Mouse (Mus musculus): Measurements from ENCODE around the gene Mpc1. TPM values are rescaled to one million over a fixed set of nuclear protein-coding genes. Genes with fewer than 3 reads are reported as not detected.

Gene Mpc1
- polyA plus RNA-seq (2014; fragmentation: Illumina TruSeq; extraction: RNeasy Lipid Tissue Mini Kit (QIAGEN cat#74804); ENCODE audit: low read depth, low replicate concordance), result 488 TPM

GRCm38 (mm10) chr17:8282821-8283525 lies at the start of gene Mpc1:
TSS of gene Mpc1 (plus strand) at chr17:8282904.

DNA sequence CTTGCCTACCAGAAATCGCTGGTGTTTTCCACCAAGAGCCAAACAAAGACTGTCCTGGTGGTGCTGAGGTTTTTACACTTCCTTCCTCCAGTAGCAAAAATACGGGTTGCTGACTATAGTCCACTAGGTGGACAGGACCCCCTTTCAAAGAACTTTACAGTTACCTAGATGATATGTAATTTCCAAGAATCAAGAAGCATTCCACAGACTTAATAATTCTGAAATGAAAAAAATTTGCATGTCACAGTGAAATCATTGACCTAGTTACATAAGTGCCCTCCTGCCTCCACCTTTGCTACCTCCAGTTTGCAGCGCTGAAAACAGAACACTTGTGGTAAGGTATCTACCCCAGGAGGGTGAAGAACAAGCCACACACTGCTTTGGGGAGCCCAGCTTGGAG lies 47.0 kb upstream of the Mpc1 start, which contains the start of gene Ccr6:
Gene Ccr6, plus strand, starts transcription at position 301 of the 400 bp plus-strand sequence.

GRCm38 (mm10) chr17:8310838-8311614 lies 28.3 kb downstream of the Mpc1 start, which contains the start of gene Sft2d1:
TSS of gene Sft2d1 (plus strand) at chr17:8311102.

DNA sequence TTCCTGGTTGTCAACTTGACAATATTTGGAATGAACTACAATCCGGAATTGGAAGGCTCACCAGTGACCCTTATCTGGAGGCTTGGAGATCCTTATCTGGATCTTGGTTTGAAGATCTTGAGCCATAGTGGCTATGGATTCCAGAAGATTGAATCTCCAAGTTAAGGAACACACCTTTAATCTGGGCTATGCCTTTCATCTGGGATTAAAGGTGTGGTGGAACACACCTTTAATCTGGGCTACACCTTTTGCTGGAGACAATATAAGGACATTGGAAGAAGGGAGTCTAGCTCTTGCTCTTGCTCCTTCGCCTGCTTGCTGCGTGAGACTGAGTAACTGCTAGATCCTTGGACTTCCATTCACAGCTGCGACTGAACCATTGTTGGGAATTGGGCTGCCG lies 54.5 kb downstream of the Mpc1 start, which contains the start of gene Prr18:
Gene Prr18, plus strand, starts transcription at position 301 of the 400 bp plus-strand sequence.

Other genes starting within 250 kb of the Mpc1 start
- 0.19 TPM for gene Gm49673, start 135.1 kb upstream of the Mpc1 start, polyA plus RNA-seq (2014; fragmentation: Illumina TruSeq; extraction: RNeasy Lipid Tissue Mini Kit (QIAGEN cat#74804); ENCODE audit: low read depth, low replicate concordance)
- 22.4 TPM for gene Rnaset2a, start 134.8 kb upstream of the Mpc1 start, polyA plus RNA-seq (2014; fragmentation: Illumina TruSeq; extraction: RNeasy Lipid Tissue Mini Kit (QIAGEN cat#74804); ENCODE audit: low read depth, low replicate concordance)
- 28.8 TPM for gene Fgfr1op, start 117.4 kb upstream of the Mpc1 start, polyA plus RNA-seq (2014; fragmentation: Illumina TruSeq; extraction: RNeasy Lipid Tissue Mini Kit (QIAGEN cat#74804); ENCODE audit: low read depth, low replicate concordance)
- gene Ccr6, start 46.9 kb upstream of the Mpc1 start, polyA plus RNA-seq (2014; fragmentation: Illumina TruSeq; extraction: RNeasy Lipid Tissue Mini Kit (QIAGEN cat#74804); ENCODE audit: low read depth, low replicate concordance), result 3.0 TPM
- 92.1 TPM for gene Sft2d1, start 28.2 kb downstream of the Mpc1 start, polyA plus RNA-seq (2014; fragmentation: Illumina TruSeq; extraction: RNeasy Lipid Tissue Mini Kit (QIAGEN cat#74804); ENCODE audit: low read depth, low replicate concordance)
- not detected for gene Prr18, start 54.6 kb downstream of the Mpc1 start, polyA plus RNA-seq (2014; fragmentation: Illumina TruSeq; extraction: RNeasy Lipid Tissue Mini Kit (QIAGEN cat#74804); ENCODE audit: low read depth, low replicate concordance)
- not detected for gene T2, start 73.1 kb downstream of the Mpc1 start, polyA plus RNA-seq (2014; fragmentation: Illumina TruSeq; extraction: RNeasy Lipid Tissue Mini Kit (QIAGEN cat#74804); ENCODE audit: low read depth, low replicate concordance)
- gene T, start 151.5 kb downstream of the Mpc1 start, polyA plus RNA-seq (2014; fragmentation: Illumina TruSeq; extraction: RNeasy Lipid Tissue Mini Kit (QIAGEN cat#74804); ENCODE audit: low read depth, low replicate concordance), result not detected
- 1.2 TPM for gene Pde10a, start 242.5 kb downstream of the Mpc1 start, polyA plus RNA-seq (2014; fragmentation: Illumina TruSeq; extraction: RNeasy Lipid Tissue Mini Kit (QIAGEN cat#74804); ENCODE audit: low read depth, low replicate concordance)